ENCODE assay signal across 9 mouse cellular contexts in genomic region chr7:99663507-99664220, GRCm38 (mm10).
"Had no signal": no experiment of that assay in that cellular context is flagged by ENCODE, and none has a peak within 500 bp of the region (broad histone marks: within the 10 kb centered on the region; RNA-seq: fewer than 3 reads in every experiment).

No protein-coding gene starts in this region.

- H3K36me3 ChIP-seq: limb, embryonic 12.5 days; limb, embryonic 15.5 days; midbrain, embryonic 13.5 days had no signal

- H3K27me3 ChIP-seq: limb, embryonic 15.5 days; midbrain, embryonic 13.5 days had no signal

- H3K9me3 ChIP-seq: limb, embryonic 12.5 days; limb, embryonic 15.5 days; midbrain, embryonic 13.5 days had no signal

- H3K27ac ChIP-seq: kidney, postnatal 0 days; limb, embryonic 12.5 days; liver, embryonic 14.5 days; macrophage; midbrain, embryonic 13.5 days had no signal

- DNase-seq: kidney, postnatal 25 days; liver, postnatal 0 days; thymus, postnatal 25 days had no signal

- H3K4me3 ChIP-seq: limb, embryonic 12.5 days; limb, embryonic 15.5 days; midbrain, embryonic 13.5 days had no signal
